Mouse (Mus musculus): Measurements from ENCODE around the gene Rplp1. TPM values are rescaled to one million over a fixed set of nuclear protein-coding genes. Genes with fewer than 3 reads are reported as not detected.

Rplp1 gene
- polyA plus RNA-seq, 1 experiment, result 8,063 TPM

DNA sequence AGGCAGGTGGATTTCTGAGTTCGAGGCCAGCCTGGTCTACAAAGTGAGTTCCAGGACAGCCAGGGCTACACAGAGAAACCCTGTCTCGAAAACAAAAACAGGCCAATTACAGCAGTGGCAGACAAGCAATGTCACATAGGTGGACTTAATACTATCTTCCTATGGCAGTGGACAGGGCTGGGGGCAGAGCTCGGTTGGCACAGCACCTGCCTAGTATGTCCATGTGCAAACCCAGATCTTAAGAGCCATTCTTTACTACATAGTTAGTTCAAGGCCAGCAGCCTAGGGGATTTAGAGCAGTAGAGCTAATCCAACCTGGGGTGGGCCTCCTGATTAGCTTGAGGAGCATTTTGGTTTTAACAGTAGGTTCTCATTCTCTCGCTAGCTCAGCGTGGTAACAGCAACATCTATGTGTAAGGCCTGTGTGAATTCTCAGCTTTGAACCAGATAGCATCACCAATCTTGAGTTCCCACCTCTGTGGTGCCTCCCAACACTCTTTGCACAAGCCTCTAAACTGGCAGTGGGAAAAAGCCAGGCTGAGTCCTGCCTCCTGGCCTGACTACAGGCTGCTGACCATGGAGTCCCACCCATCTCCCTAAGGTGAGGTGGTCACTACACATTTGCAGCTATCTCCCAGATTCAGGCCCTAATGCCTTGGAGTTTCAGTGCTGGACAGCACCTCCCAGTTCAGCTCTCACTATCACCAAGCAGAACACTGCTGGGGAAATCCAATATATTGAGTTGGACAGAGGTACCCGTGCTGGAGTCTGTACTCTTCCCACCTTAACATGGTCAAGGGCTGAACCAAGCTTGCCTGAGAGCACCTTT is 2.8 kb downstream of the Rplp1 start:
- no peaks in the 10 kb centered on the region for H3K27me3 ChIP-seq (replicated peaks; ENCODE audit: control insufficient read depth, insufficient read depth, low read length)
- DNase-seq, result no peak
- H3K4me3 ChIP-seq (ENCODE audit: insufficient read depth, low read depth, low read length), result no peak overlapping the region
- 70% methylated on average over 6 of the region's 6 CpGs for WGBS
- H3K36me3 ChIP-seq (ENCODE audit: control insufficient read depth, insufficient read depth, low read length), result peaks cover 3% of the 10 kb centered on the region
- no peak for TF ChIP-seq POLR2A (IDR thresholded peaks at IDR 0.05; ENCODE audit: low read depth, low read length)
- no peak for TF ChIP-seq CTCF (conservative IDR thresholded peaks at IDR 0.05; ENCODE audit: insufficient read depth, insufficient read length, low read depth, low read length)
- no peak overlapping the region for H3K27ac ChIP-seq (ENCODE audit: insufficient read depth, low read depth, low read length)
- H3K4me1 ChIP-seq (ENCODE audit: control insufficient read depth, insufficient read depth, low read length), result peaks cover 4% of the 10 kb centered on the region; the same call in 1 of the 2 replicates

DNA sequence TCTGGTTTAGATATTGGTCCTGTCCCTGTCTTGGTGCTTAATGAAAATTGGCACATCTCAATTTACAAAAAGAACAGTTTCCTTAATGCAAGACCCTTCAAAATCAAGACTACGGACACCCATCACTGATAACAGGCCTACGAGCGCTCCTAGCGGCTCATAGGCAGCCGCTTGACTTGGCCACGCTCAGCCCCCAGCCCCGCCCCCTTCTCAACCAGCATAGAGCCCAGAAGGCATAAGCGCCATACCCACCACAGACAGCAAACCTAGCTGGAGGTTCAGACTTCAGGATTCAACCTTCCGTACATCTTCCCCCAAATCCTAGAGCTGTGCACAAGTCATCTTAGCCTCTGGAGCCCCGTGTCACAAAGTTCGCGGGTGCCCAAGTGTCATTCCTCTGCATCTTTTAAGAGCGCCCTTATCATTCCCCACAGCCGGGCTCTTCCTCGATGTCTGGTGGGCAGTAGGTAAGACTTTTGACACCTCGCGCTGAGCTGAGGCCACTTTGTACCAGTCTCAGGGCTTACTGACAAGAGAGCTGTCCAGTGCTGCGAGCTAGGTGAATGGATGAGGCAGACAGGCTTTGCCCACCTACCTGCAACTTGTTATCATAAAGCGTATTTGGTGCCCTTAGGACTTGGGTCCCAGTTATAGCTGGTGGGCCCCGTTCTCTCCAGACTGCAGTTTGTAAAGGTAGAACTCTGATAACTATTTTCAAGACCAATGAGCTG is 3.7 kb downstream of the Rplp1 start:
- Histone ChIP-seq H3K27ac (ENCODE audit: insufficient read depth, low read depth, low read length) (no peak overlapping the region), H3K27me3 (replicated peaks; ENCODE audit: control insufficient read depth, insufficient read depth, low read length) (no peaks in the 10 kb centered on the region), H3K4me3 (ENCODE audit: insufficient read depth, low read depth, low read length) (no peak overlapping the region), H3K4me1 (ENCODE audit: control insufficient read depth, insufficient read depth, low read length) (peaks cover 4% of the 10 kb centered on the region; the same call in 1 of the 2 replicates), H3K36me3 (ENCODE audit: control insufficient read depth, insufficient read depth, low read length) (peaks cover 3% of the 10 kb centered on the region)
- 70% methylated on average over 20 of the region's 20 CpGs for WGBS
- TF ChIP-seq POLR2A (IDR thresholded peaks at IDR 0.05; ENCODE audit: low read depth, low read length), result no peak
- no peak for TF ChIP-seq CTCF (conservative IDR thresholded peaks at IDR 0.05; ENCODE audit: insufficient read depth, insufficient read length, low read depth, low read length)
- DNase-seq, result no peak

DNA sequence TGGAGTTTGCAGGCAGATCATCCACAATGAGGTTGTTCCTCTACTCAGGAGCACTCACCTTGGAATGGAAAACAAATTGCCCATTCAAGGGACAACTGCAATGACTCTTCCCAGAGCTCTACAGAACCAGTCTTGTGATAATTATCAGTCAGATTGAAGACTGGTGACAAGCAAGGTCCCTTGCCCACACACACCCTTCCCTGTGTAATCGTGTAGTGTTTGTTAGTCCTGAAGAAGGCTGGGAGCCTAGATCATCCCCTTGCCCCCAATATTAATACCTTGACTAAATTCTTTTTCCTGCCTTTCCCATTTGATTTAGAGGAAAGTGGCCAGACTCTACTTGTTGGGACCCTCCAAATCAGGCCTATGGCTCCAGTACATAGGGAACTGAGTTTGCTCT is 4.7 kb downstream of the Rplp1 start:
- H3K27me3 ChIP-seq (replicated peaks; ENCODE audit: control insufficient read depth, insufficient read depth, low read length), result no peaks in the 10 kb centered on the region
- TF ChIP-seq POLR2A (IDR thresholded peaks at IDR 0.05; ENCODE audit: low read depth, low read length), result no peak
- H3K27ac ChIP-seq (ENCODE audit: insufficient read depth, low read depth, low read length), result no peak overlapping the region
- WGBS, result 84% methylated on average over 1 of the region's 1 CpGs
- H3K4me3 ChIP-seq (ENCODE audit: insufficient read depth, low read depth, low read length), result no peak overlapping the region
- DNase-seq, result no peak
- H3K36me3 ChIP-seq (ENCODE audit: control insufficient read depth, insufficient read depth, low read length), result peaks cover 3% of the 10 kb centered on the region
- H3K4me1 ChIP-seq (ENCODE audit: control insufficient read depth, insufficient read depth, low read length), result peaks cover 4% of the 10 kb centered on the region; the same call in 1 of the 2 replicates

DNA sequence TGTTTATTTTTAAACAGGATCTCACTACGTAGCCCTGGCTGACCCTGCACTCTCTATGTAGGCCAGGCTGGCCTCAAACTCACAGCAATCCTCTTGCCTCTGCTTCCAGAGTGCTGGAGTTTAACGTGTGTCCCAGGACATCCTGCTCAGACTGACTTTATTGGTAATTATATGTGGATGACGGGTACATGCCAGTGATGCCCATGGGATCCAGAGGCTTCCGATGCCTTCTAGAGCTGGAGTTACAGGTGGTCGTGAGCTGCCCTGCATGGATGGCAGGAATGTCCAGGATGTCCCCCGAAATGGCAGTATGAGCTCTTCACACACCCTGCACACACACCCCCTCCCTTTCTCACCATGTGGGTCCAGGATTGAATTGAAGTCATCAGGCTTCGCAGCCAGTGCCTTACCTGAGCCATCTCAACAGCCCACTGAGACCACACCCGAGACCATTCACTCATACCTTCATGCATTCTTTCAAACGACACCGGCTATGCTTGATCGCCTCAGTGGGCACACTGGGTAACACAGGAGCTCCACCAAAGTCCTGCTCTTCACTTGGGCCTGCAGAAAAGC is 5.4 kb downstream of the Rplp1 start:
- no peak for TF ChIP-seq POLR2A (IDR thresholded peaks at IDR 0.05; ENCODE audit: low read depth, low read length)
- TF ChIP-seq CTCF (conservative IDR thresholded peaks at IDR 0.05; ENCODE audit: insufficient read depth, insufficient read length, low read depth, low read length), result no peak
- DNase-seq, result no peak
- H3K4me3 ChIP-seq (ENCODE audit: insufficient read depth, low read depth, low read length), result no peak overlapping the region
- H3K4me1 ChIP-seq (ENCODE audit: control insufficient read depth, insufficient read depth, low read length), result peaks cover 4% of the 10 kb centered on the region; the same call in 1 of the 2 replicates
- 74% methylated on average over 11 of the region's 11 CpGs for WGBS
- H3K27me3 ChIP-seq (replicated peaks; ENCODE audit: control insufficient read depth, insufficient read depth, low read length), result no peaks in the 10 kb centered on the region
- no peak overlapping the region for H3K27ac ChIP-seq (ENCODE audit: insufficient read depth, low read depth, low read length)
- peaks cover 3% of the 10 kb centered on the region for H3K36me3 ChIP-seq (ENCODE audit: control insufficient read depth, insufficient read depth, low read length)

DNA sequence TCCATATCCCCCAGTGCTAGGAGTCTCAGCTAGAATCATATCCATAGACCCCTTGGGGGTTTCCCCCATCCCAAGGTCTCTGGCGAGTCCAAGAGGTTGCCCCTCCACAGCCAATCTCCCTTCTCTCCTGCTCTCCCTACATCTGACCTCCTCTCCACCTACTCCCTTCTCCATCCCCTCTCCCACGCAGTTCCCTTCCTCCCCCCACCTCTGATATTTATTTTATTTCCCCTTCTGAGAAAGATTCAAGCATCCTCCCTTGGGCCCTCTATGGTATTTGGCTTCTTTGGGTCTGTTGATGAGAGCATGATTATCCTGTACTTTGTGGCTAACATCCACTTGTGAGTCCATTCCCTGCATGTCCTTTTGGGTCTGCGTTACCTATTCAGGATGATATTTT is 6.0 kb downstream of the Rplp1 start:
- no peaks in the 10 kb centered on the region for H3K4me1 ChIP-seq (ENCODE audit: control insufficient read depth, insufficient read depth, low read length)
- 71% methylated on average over 3 of the region's 3 CpGs for whole genome bisulfite sequencing
- peaks cover 3% of the 10 kb centered on the region for H3K36me3 ChIP-seq (ENCODE audit: control insufficient read depth, insufficient read depth, low read length)
- H3K4me3 ChIP-seq (ENCODE audit: insufficient read depth, low read depth, low read length), result no peak overlapping the region
- no peaks in the 10 kb centered on the region for H3K27me3 ChIP-seq (replicated peaks; ENCODE audit: control insufficient read depth, insufficient read depth, low read length)
- DNase-seq, result no peak
- H3K27ac ChIP-seq (ENCODE audit: insufficient read depth, low read depth, low read length), result no peak overlapping the region
- no peak for TF ChIP-seq CTCF (conservative IDR thresholded peaks at IDR 0.05; ENCODE audit: insufficient read depth, insufficient read length, low read depth, low read length)
- TF ChIP-seq POLR2A (IDR thresholded peaks at IDR 0.05; ENCODE audit: low read depth, low read length), result no peak

DNA sequence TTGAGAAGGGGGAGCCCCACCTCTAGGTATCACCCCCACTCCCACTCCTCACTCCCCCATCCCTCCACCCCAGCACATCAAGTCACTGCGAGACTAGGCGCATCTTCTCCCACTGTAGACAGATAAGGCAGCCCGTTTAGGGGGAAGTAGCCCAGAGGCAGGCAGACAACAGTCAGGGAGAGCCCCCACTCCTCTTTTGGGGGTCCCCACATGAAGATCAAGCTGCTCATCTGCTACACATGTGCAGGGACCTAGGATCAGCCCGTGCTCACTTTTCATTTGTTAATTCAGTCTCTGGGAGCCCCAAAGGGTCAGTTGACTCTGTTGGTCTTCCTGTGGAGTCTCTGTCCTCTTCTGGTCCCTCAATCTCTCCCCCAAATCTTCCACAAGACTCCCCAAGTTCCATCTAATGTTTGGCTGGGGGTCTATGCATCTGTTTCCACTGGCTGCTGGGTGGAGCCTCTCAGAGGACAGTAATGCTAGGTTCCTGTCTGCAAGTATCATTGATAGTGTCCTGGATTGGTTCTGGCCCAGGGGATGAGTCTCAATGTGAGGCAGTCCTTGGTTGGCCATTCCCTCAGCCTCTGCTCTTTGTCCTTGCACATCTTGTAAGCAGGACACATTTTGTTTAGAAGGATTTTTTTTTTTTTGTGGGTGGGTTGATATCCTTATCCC is 6.6 kb downstream of the Rplp1 start:
- TF ChIP-seq CTCF (conservative IDR thresholded peaks at IDR 0.05; ENCODE audit: insufficient read depth, insufficient read length, low read depth, low read length), result no peak
- no peaks in the 10 kb centered on the region for H3K4me1 ChIP-seq (ENCODE audit: control insufficient read depth, insufficient read depth, low read length)
- no peaks in the 10 kb centered on the region for H3K27me3 ChIP-seq (replicated peaks; ENCODE audit: control insufficient read depth, insufficient read depth, low read length)
- no peak for DNase-seq
- no peak overlapping the region for H3K27ac ChIP-seq (ENCODE audit: insufficient read depth, low read depth, low read length)
- H3K36me3 ChIP-seq (ENCODE audit: control insufficient read depth, insufficient read depth, low read length), result peaks cover 3% of the 10 kb centered on the region
- 79% methylated on average over 4 of the region's 4 CpGs for WGBS
- H3K4me3 ChIP-seq (ENCODE audit: insufficient read depth, low read depth, low read length), result no peak overlapping the region

Data from kidney, adult 2 months (tissue).